Mouse (Mus musculus): ENCODE measurements around the gene Guca1a. TPM values are rescaled to one million over a fixed set of nuclear protein-coding genes. Genes with fewer than 3 reads are reported as not detected.

Guca1a gene
- total and polyA plus RNA-seq, 3 experiments, result 2.1 to 5.2 (median 3.2) TPM

- Histone ChIP-seq H3K4me1 (ENCODE audit: control insufficient read depth in 1 of 2, insufficient read depth in 2 of 2) (peaks cover 4 to 41% of the 10 kb centered on the region in 2 experiments), H3K9me3 (replicated peaks; ENCODE audit: low read length) (peaks cover 8% of the 10 kb centered on the region), H3K4me3 (replicated peaks in 1 of 3; ENCODE audit: low read depth in 2 of 3, low read length in 2 of 3, poor library complexity in 1 of 3) (no peak overlapping the region), H3K27me3 (replicated peaks) (no peaks in the 10 kb centered on the region), H3K4me2 (ENCODE audit: insufficient read depth, low read depth, poor library complexity, severe bottlenecking) (no peak overlapping the region), H3K27ac (ENCODE audit: insufficient read depth, low read depth) (no peak overlapping the region), H3K79me2 (replicated peaks; ENCODE audit: control insufficient read depth, extremely low read depth, insufficient read depth, poor library complexity, severe bottlenecking) (no peaks in the 10 kb centered on the region), H3K9ac (ENCODE audit: insufficient read depth, low read depth) (no peak overlapping the region), H3K36me3 (replicated peaks in 1 of 2; ENCODE audit: control insufficient read depth in 1 of 2, insufficient read depth in 1 of 2, low read length in 1 of 2) (no peaks in the 10 kb centered on the region)
- TF ChIP-seq CHD1 (IDR thresholded peaks at IDR 0.05; ENCODE audit: low read depth, low read length), result no peak
- TF ChIP-seq NELFE (IDR thresholded peaks at IDR 0.05; ENCODE audit: low read depth, low read length), result no peak
- no peak for TF ChIP-seq JUN (IDR thresholded peaks at IDR 0.05; ENCODE audit: insufficient read depth, low read depth, low read length)
- TF ChIP-seq POLR2AphosphoS2 (IDR thresholded peaks at IDR 0.05; ENCODE audit: low read depth, low read length), result no peak
- TF ChIP-seq BHLHE40 (IDR thresholded peaks at IDR 0.05; ENCODE audit: low read depth, low read length), result no peak
- TF ChIP-seq ZC3H11A (IDR thresholded peaks at IDR 0.05; ENCODE audit: low read depth, low read length), result no peak
- no peak for TF ChIP-seq POLR2A (IDR thresholded peaks at IDR 0.05; ENCODE audit: low read depth, low read length)
- TF ChIP-seq E2F4 (IDR thresholded peaks at IDR 0.05; ENCODE audit: insufficient replicate concordance, low read depth, low read length), result no peak
- TF ChIP-seq MXI1 (IDR thresholded peaks at IDR 0.05; ENCODE audit: low read depth, low read length), result no peak
- no peak for TF ChIP-seq ZMIZ1 (IDR thresholded peaks at IDR 0.05; ENCODE audit: low read depth, low read length)
- no peak for TF ChIP-seq JUND (conservative IDR thresholded peaks at IDR 0.05; ENCODE audit: low read depth, low read length)
- TF ChIP-seq KAT2A (IDR thresholded peaks at IDR 0.05; ENCODE audit: insufficient replicate concordance, low read length), result no peak
- no peak for TF ChIP-seq CTCF (conservative IDR thresholded peaks at IDR 0.05 in 1 of 2, IDR thresholded peaks at IDR 0.05 in 1 of 2; ENCODE audit: low read depth in 2 of 2, low read length in 2 of 2)
- TF ChIP-seq PAX5 (IDR thresholded peaks at IDR 0.05; ENCODE audit: low read length), result no peak
- no peak for TF ChIP-seq UBTF (IDR thresholded peaks at IDR 0.05; ENCODE audit: low read depth, low read length)
- TF ChIP-seq ZNF384 (IDR thresholded peaks at IDR 0.05; ENCODE audit: low read depth, low read length), result no peak
- no peak for TF ChIP-seq RAD21 (IDR thresholded peaks at IDR 0.05; ENCODE audit: low read depth, low read length)
- no peak for TF ChIP-seq TBP (conservative IDR thresholded peaks at IDR 0.05; ENCODE audit: low read depth, low read length)
- TF ChIP-seq TCF12 (IDR thresholded peaks at IDR 0.05; ENCODE audit: low read depth, low read length), result no peak
- TF ChIP-seq HCFC1 (IDR thresholded peaks at IDR 0.05; ENCODE audit: low read depth, low read length), result no peak
- dilution Hi-C loops (cut with MboI; ENCODE audit: extremely low pct_ligation_motif_present, extremely low pct_unique_long_range_greater_than_20kb, low sequenced_read_pairs), result no loop called here
- DNase-seq (ENCODE audit: extremely low read depth), result no peak
- in situ Hi-C loops (cut with MboI; ENCODE audit: low pct_ligation_motif_present, low pct_unique_long_range_greater_than_20kb, low sequenced_read_pairs), result no loop called here
Observed at GRCm38 (mm10) chr17:47440359-47440890, 40.0 kb upstream of the Guca1a start.

GRCm38 (mm10) chr17:47439396-47440028 lies 39.1 kb upstream of the Guca1a start:
- in situ Hi-C loops (cut with MboI; ENCODE audit: low pct_ligation_motif_present, low pct_unique_long_range_greater_than_20kb, low sequenced_read_pairs), result no loop called here
- Histone ChIP-seq H3K9ac (ENCODE audit: insufficient read depth, low read depth) (no peak overlapping the region), H3K36me3 (replicated peaks in 1 of 2; ENCODE audit: control insufficient read depth in 1 of 2, insufficient read depth in 1 of 2, low read length in 1 of 2) (no peaks in the 10 kb centered on the region), H3K79me2 (replicated peaks; ENCODE audit: control insufficient read depth, extremely low read depth, insufficient read depth, poor library complexity, severe bottlenecking) (no peaks in the 10 kb centered on the region), H3K4me1 (ENCODE audit: control insufficient read depth in 1 of 2, insufficient read depth in 2 of 2) (peaks cover 4 to 38% of the 10 kb centered on the region in 2 experiments), H3K27ac (ENCODE audit: insufficient read depth, low read depth) (no peak overlapping the region), H3K9me3 (replicated peaks; ENCODE audit: low read length) (peaks cover 8% of the 10 kb centered on the region), H3K4me2 (ENCODE audit: insufficient read depth, low read depth, poor library complexity, severe bottlenecking) (no peak overlapping the region), H3K27me3 (replicated peaks) (no peaks in the 10 kb centered on the region), H3K4me3 (replicated peaks in 1 of 3; ENCODE audit: low read depth in 2 of 3, low read length in 2 of 3, poor library complexity in 1 of 3) (no peak overlapping the region)
- no peak for DNase-seq (ENCODE audit: extremely low read depth)
- TF ChIP-seq CHD2 (IDR thresholded peaks at IDR 0.05; ENCODE audit: low read length) (no peak), NRF1 (IDR thresholded peaks at IDR 0.05; ENCODE audit: low read depth, low read length) (no peak), IRF4 (IDR thresholded peaks at IDR 0.05; ENCODE audit: low read depth, low read length) (no peak), SMC3 (IDR thresholded peaks at IDR 0.05; ENCODE audit: low read depth, low read length) (no peak), HCFC1 (IDR thresholded peaks at IDR 0.05; ENCODE audit: low read depth, low read length) (no peak), POLR2AphosphoS2 (IDR thresholded peaks at IDR 0.05; ENCODE audit: low read depth, low read length) (no peak), USF2 (conservative IDR thresholded peaks at IDR 0.05; ENCODE audit: low read depth, low read length) (no peak), ZKSCAN1 (IDR thresholded peaks at IDR 0.05; ENCODE audit: borderline replicate concordance, low read depth, low read length) (no peak)
- dilution Hi-C loops (cut with MboI; ENCODE audit: extremely low pct_ligation_motif_present, extremely low pct_unique_long_range_greater_than_20kb, low sequenced_read_pairs), result no loop called here
